Mouse (Mus musculus): ENCODE results near the gene Mast1. TPM values are rescaled to one million over a fixed set of nuclear protein-coding genes. Genes with fewer than 3 reads are reported as not detected.
"Not testable (repeated sequence)": the region's sequence is repeated elsewhere in the genome, so short reads cannot be mapped to it uniquely, and the experiment has no call there.

The Mast1 gene
- polyA plus RNA-seq, 1 experiment from 2014 or later = 44.9 TPM

- Histone ChIP-seq H3K9me3 (no peaks in the 10 kb centered on the region), H3K36me3 (peaks cover 64% of the 10 kb centered on the region), H3K27ac (no peak overlapping the region), H3K4me2 (replicated peaks) (peak overlapping the region; percentile 57), H3K9ac (no peak overlapping the region), H3K4me3 (0 out of 2 replicates have a peak overlapping the region, but pooled peaks have one; percentile 25), H3K4me1 (peaks cover 19% of the 10 kb centered on the region), H3K27me3 (replicated peaks) (peaks cover 81% of the 10 kb centered on the region)
- WGBS = 21% methylated on average over 27 of the region's 27 CpGs
- no peak for ATAC-seq (ENCODE audit: low FRiP score, low read depth)
Measured at GRCm38 (mm10) chr8:84912391-84912790, 24.8 kb downstream of the Mast1 start.

- WGBS = 80% methylated on average over 9 of the region's 9 CpGs
- H3K27me3 ChIP-seq (replicated peaks) = peaks cover 78% of the 10 kb centered on the region
- ATAC-seq (ENCODE audit: low FRiP score, low read depth) = no peak
- H3K9me3 ChIP-seq = no peaks in the 10 kb centered on the region
- no peak overlapping the region for H3K4me3 ChIP-seq
- H3K36me3 ChIP-seq = peaks cover 60% of the 10 kb centered on the region
- no peak overlapping the region for H3K4me2 ChIP-seq (replicated peaks)
- no peak overlapping the region for H3K27ac ChIP-seq
- peaks cover 19% of the 10 kb centered on the region for H3K4me1 ChIP-seq
- H3K9ac ChIP-seq = no peak overlapping the region
Measured at GRCm38 (mm10) chr8:84911854-84912253, 25.3 kb downstream of the Mast1 start.

- peaks cover 47% of the 10 kb centered on the region for H3K36me3 ChIP-seq
- no peak overlapping the region for H3K9ac ChIP-seq
- H3K4me1 ChIP-seq = peaks cover 19% of the 10 kb centered on the region
- H3K4me2 ChIP-seq (replicated peaks) = no peak overlapping the region
- H3K27me3 ChIP-seq (replicated peaks) = peaks cover 66% of the 10 kb centered on the region
- H3K9me3 ChIP-seq = no peaks in the 10 kb centered on the region
- no peak overlapping the region for H3K27ac ChIP-seq
- WGBS = 85% methylated on average over 6 of the region's 6 CpGs
- ATAC-seq (ENCODE audit: low FRiP score, low read depth) = no peak
- no peak overlapping the region for H3K4me3 ChIP-seq
Measured at GRCm38 (mm10) chr8:84910551-84910950, 26.6 kb downstream of the Mast1 start.

- Histone ChIP-seq H3K9ac (no peak overlapping the region), H3K27me3 (replicated peaks) (peaks cover 60% of the 10 kb centered on the region), H3K27ac (no peak overlapping the region), H3K4me2 (replicated peaks) (no peak overlapping the region), H3K4me3 (no peak overlapping the region), H3K4me1 (peaks cover 19% of the 10 kb centered on the region), H3K36me3 (peaks cover 41% of the 10 kb centered on the region), H3K9me3 (no peaks in the 10 kb centered on the region)
- ATAC-seq (ENCODE audit: low FRiP score, low read depth) = no peak
- WGBS = 75% methylated on average over 5 of the region's 5 CpGs
Measured at GRCm38 (mm10) chr8:84909949-84910348, 27.2 kb downstream of the Mast1 start.

GRCm38 (mm10) chr8:84909162-84909767, 27.9 kb downstream of the Mast1 start:
- WGBS = 47% methylated on average over 20 of the region's 20 CpGs
- H3K27me3 ChIP-seq (replicated peaks) = peaks cover 53% of the 10 kb centered on the region
- no peak overlapping the region for H3K27ac ChIP-seq

GRCm38 (mm10) chr8:84908421-84909161, 28.6 kb downstream of the Mast1 start, which contains the start of gene Dnase2a:
Gene Dnase2a (plus strand): TSS chr8:84908560.
- Histone ChIP-seq H3K27ac (no peak within 1 kb of the TSS), H3K4me1 (peaks cover 21% of the 10 kb centered on the region), H3K9ac (peak within 1 kb of the TSS; percentile 57; the same call in 1 of the 2 replicates), H3K27me3 (replicated peaks) (peaks cover 46% of the 10 kb centered on the region), H3K4me3 (peak within 1 kb of the TSS; percentile 48), H3K9me3 (no peaks in the 10 kb centered on the region), H3K4me2 (replicated peaks) (peak within 1 kb of the TSS; percentile 69), H3K36me3 (peaks cover 30% of the 10 kb centered on the region)
- under 1% methylated on average over 45 of the region's 45 CpGs for WGBS
- ATAC-seq (ENCODE audit: low FRiP score, low read depth) = peak; percentile 88

More at GRCm38 (mm10) chr8:84909162-84909767, 27.9 kb downstream of the Mast1 start:
- Histone ChIP-seq H3K9ac (peak overlapping the region; percentile 57; the same call in 1 of the 2 replicates), H3K36me3 (peaks cover 34% of the 10 kb centered on the region), H3K9me3 (no peaks in the 10 kb centered on the region), H3K4me3 (peak overlapping the region; percentile 48), H3K4me1 (peaks cover 19% of the 10 kb centered on the region), H3K4me2 (replicated peaks) (peak overlapping the region; percentile 69)
- peak; percentile 16 for ATAC-seq (ENCODE audit: low FRiP score, low read depth)

GRCm38 (mm10) chr8:84907979-84908378, 29.2 kb downstream of the Mast1 start:
- Histone ChIP-seq H3K4me2 (replicated peaks) (peak overlapping the region; percentile 69), H3K27me3 (replicated peaks) (peaks cover 40% of the 10 kb centered on the region), H3K4me3 (peak overlapping the region; percentile 48), H3K4me1 (peaks cover 23% of the 10 kb centered on the region), H3K36me3 (peaks cover 28% of the 10 kb centered on the region)
- H3K9ac ChIP-seq; ATAC-seq (ENCODE audit: low FRiP score, low read depth); H3K9me3 ChIP-seq; H3K27ac ChIP-seq: not testable (repeated sequence)
- 39% methylated on average over 7 of the region's 7 CpGs for WGBS

GRCm38 (mm10) chr8:84907493-84907892, 29.7 kb downstream of the Mast1 start:
- no peaks in the 10 kb centered on the region for H3K9me3 ChIP-seq
- H3K4me3 ChIP-seq = no peak overlapping the region
- no peak for ATAC-seq (ENCODE audit: low FRiP score, low read depth)
- H3K9ac ChIP-seq = no peak overlapping the region
- peaks cover 39% of the 10 kb centered on the region for H3K27me3 ChIP-seq (replicated peaks)
- H3K4me1 ChIP-seq = peaks cover 22% of the 10 kb centered on the region
- no peak overlapping the region for H3K27ac ChIP-seq
- H3K36me3 ChIP-seq = peaks cover 23% of the 10 kb centered on the region
- 76% methylated on average over 8 of the region's 8 CpGs for WGBS
- H3K4me2 ChIP-seq (replicated peaks) = no peak overlapping the region

GRCm38 (mm10) chr8:84907037-84907436, 30.1 kb downstream of the Mast1 start:
- Histone ChIP-seq H3K27me3 (replicated peaks) (peaks cover 38% of the 10 kb centered on the region), H3K4me2 (replicated peaks) (no peak overlapping the region), H3K4me1 (peaks cover 22% of the 10 kb centered on the region), H3K27ac (no peak overlapping the region), H3K9me3 (no peaks in the 10 kb centered on the region), H3K9ac (no peak overlapping the region), H3K36me3 (peaks cover 18% of the 10 kb centered on the region), H3K4me3 (no peak overlapping the region)
- ATAC-seq (ENCODE audit: low FRiP score, low read depth) = no peak
- WGBS = 91% methylated on average over 9 of the region's 9 CpGs

GRCm38 (mm10) chr8:84904351-84904750, 32.8 kb downstream of the Mast1 start:
- H3K27ac ChIP-seq = no peak overlapping the region
- peaks cover 19% of the 10 kb centered on the region for H3K27me3 ChIP-seq (replicated peaks)

GRCm38 (mm10) chr8:84902920-84903661, 34.1 kb downstream of the Mast1 start:
- Histone ChIP-seq H3K4me3 (peak overlapping the region; percentile 52), H3K27me3 (replicated peaks) (peaks cover 14% of the 10 kb centered on the region; the same call in 1 of the 2 replicates), H3K4me1 (peaks cover 13% of the 10 kb centered on the region), H3K4me2 (replicated peaks) (peak overlapping the region; percentile 93), H3K9me3 (no peaks in the 10 kb centered on the region), H3K27ac (no peak overlapping the region), H3K9ac (peak overlapping the region; percentile 64), H3K36me3 (no peaks in the 10 kb centered on the region)
- ATAC-seq (ENCODE audit: low FRiP score, low read depth) = peak; percentile 87
- under 1% methylated on average over 68 of the region's 68 CpGs for WGBS

More at GRCm38 (mm10) chr8:84904351-84904750, 32.8 kb downstream of the Mast1 start:
- no peak overlapping the region for H3K4me3 ChIP-seq
- H3K9ac ChIP-seq = no peak overlapping the region
- H3K36me3 ChIP-seq = no peaks in the 10 kb centered on the region
- H3K4me1 ChIP-seq = peaks cover 21% of the 10 kb centered on the region
- no peak overlapping the region for H3K4me2 ChIP-seq (replicated peaks)
- 90% methylated on average over 7 of the region's 7 CpGs for WGBS
- H3K9me3 ChIP-seq = no peaks in the 10 kb centered on the region
- no peak for ATAC-seq (ENCODE audit: low FRiP score, low read depth)
